Mouse (Mus musculus): ENCODE measurements around the gene Phc2. TPM values are rescaled to one million over a fixed set of nuclear protein-coding genes. Genes with fewer than 3 reads are reported as not detected.

Gene Phc2
- polyA plus RNA-seq, 1 experiment: 115 TPM

DNA sequence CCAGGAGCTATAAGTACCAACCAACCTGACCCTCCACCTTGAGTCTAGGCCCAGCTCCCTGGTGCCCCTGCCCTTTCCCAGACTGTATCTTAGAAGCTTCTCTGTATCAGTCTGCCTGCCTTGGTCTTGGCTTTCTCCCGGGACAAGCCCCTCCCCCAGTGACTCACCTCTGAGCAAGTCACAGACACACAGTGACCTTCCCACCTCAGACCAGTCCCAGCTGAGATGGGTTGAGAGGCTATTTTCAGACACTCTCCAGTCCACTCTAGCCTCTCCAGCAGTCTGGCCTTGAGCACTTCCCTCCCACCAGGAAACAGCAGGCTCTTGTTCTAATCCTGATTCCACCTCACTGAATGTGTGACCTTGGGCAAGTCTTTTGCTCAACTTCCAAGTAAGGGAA, 139.2 kb downstream of the Phc2 start:
- TF ChIP-seq GATA1 (IDR thresholded peaks at IDR 0.05; ENCODE audit: low read length): no peak

DNA sequence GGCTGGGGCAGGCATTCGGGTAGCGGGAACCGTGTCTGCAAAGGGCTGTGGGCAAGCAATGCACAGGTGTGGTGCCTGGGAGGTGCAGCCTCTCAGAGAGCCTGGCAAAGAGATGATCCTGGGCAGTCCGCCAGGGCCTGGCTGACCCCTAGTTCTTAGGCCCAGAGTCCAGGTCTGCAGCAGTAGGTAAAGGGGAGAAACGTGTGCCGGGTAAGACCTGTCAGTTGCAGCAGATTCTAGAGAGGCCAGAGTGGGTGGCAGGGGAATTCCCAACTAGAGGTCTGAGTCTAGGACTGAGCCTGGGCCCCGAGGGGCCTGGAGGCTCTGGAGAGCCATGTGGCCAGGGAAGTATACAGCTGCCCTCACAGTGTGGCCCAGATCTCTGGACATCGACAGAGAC, 139.7 kb downstream of the Phc2 start:
- TF ChIP-seq GATA1 (IDR thresholded peaks at IDR 0.05; ENCODE audit: low read length): no peak

DNA sequence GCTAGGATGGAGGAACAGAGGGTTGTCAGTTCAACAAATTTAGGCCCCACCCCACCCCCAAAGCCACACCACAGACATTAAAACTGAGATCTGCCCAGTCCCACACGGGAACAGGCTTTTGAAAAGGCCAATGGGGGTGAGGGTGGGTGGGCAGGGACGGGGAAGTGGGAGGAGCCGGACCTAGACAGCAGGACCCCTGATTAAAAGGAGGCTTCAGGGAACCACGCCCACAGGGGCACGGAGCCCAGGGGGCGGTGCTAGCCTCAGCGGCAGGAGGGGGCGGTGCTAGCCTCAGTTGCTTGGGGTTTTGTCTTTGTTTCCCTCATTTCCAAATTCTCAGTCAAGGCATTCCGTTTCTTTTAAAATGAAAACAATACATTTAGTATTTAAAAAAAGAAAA, 141.1 kb downstream of the Phc2 start:
- TF ChIP-seq GATA1 (IDR thresholded peaks at IDR 0.05; ENCODE audit: low read length): no peak

DNA sequence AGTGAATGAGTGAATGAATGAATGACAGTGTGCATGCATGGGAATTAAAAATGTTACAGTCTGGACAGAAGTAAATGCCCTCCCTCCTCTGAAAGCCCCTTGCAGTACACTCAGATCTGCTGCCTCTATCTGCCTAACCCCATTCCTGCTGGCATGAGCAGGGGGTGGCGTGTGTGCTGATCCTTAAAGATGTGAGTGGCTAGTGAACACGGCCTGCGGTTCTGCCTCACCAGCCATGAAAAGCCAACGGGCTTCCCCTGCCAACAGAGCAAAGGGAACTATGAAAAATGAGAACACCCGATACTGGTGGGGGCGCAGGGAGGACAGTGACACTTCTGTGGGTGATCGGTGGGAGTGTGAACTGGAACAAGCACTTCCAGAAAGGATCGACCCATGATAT, 142.3 kb downstream of the Phc2 start:
- TF ChIP-seq GATA1 (IDR thresholded peaks at IDR 0.05; ENCODE audit: low read length): no peak

DNA sequence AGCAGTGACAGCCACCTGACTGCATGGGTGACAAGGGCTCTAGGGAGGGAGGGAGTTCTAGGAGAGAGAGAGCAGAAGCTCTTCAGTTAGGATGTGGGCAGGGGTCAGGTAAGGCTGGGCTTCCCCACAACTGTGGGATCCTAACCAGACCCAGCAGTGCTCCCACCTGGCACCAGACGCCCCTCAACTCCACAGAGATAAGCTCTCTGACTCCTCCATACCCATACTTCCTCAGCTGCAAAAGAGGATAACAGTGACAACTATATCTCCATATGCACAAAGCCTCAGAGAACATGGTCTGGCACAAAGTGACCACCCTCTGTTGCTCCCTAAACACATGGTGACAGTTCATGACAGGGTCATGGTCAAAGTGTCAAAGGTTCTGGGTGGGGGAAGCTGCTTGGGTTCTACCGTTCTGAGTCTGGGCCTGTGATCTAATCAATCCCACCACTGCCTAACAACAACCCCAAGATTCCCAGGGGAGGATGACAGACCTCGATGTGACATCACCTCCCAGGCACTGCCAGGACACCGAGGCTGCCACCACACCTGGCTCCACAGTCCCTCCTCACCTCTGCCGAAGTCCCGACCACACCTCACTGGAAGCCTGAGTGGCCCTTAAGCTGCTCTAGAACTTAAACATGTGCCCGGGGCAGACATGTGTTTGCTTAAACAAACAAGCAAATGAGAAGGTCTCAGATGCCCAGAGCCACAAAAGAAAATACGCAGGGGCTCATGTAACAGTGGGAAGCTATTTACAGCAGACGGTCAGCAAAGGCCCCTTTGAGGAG, 147.4 kb downstream of the Phc2 start:
- TF ChIP-seq GATA1 (IDR thresholded peaks at IDR 0.05; ENCODE audit: low read length): no peak

Other genes with a start within 250 kb of the Phc2 start
- 2.4 and 2.9 TPM in 2 replicates for gene Zscan20, start 44.6 kb upstream of the Phc2 start, polyA plus RNA-seq (2012)
- not detected in 2 replicates for gene Tlr12, start 36.1 kb upstream of the Phc2 start, polyA plus RNA-seq (2012)
- not detected in 2 replicates for gene A3galt2, start 100.7 kb downstream of the Phc2 start, polyA plus RNA-seq (2012)
- not detected in 2 replicates for gene Zfp362, start 151.3 kb downstream of the Phc2 start, polyA plus RNA-seq (2012)
- not detected in 2 replicates for gene Trim62, start 228.9 kb downstream of the Phc2 start, polyA plus RNA-seq (2012)